Mouse (Mus musculus): ENCODE results near the gene Itgb5. TPM values are rescaled to one million over a fixed set of nuclear protein-coding genes. Genes with fewer than 3 reads are reported as not detected.

Itgb5 gene
- total RNA-seq (2023): 1 to 10 TPM; 7.3 to 9.7 TPM

GRCm38 (mm10) chr16:33829301-33829831 lies at the start of gene Itgb5:
Itgb5 (plus strand) TSS chr16:33829665.

GRCm38 (mm10) chr16:33793846-33794791 lies 35.3 kb upstream of the Itgb5 start, which contains the start of gene Muc13:
Muc13 (plus strand) TSS chr16:33794037.

GRCm38 (mm10) chr16:33966538-33967282 lies 137.2 kb downstream of the Itgb5 start, which contains the start of gene Umps:
Umps (minus strand) TSS chr16:33967038.

Other genes with a start within 250 kb of the Itgb5 start
- 10 to 100 TPM; 10.5 to 14.0 TPM for gene Heg1, start 145.3 kb upstream of the Itgb5 start, total RNA-seq (2023)
- gene Muc13, start 35.6 kb upstream of the Itgb5 start, total RNA-seq (2023): under 1 TPM; 0.75 to 0.96 TPM
- 10 to 100 TPM; 15.3 to 20.5 TPM for gene Umps, start 137.4 kb downstream of the Itgb5 start, total RNA-seq (2023)